Mouse (Mus musculus) c-Kit-positive CD71-positive TER-119-positive erythroid progenitor cells, embryonic 14.5 days (primary cell): ENCODE data around the gene Ankrd60.

Experiments
- DNase-seq: peaks from one replicate; pipeline ENCODE4 v3.0.0-alpha.2; 2013; ENCODE audit warnings: low spot score

The Ankrd60 gene

DNA sequence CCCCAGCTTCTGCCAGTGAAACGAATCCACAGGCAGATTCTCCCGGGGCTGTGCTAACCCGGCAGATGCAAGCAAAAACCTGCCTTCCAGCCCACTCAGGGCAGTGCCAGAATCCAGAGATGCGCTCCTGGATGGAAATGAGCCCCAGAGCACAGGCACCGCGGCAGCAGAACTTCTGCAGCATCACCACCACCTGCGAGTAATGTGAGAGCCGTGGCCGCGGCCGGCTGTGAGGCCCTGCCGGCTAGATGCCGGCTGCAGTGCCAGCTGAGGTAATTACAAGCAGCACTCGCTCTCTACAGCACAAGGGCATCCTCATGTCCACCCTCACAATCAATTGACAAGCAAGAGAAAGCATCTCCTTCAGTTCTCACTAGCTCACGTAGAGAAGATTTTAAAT is 6.2 kb upstream of the Ankrd60 start:
- no peak for DNase-seq

DNA sequence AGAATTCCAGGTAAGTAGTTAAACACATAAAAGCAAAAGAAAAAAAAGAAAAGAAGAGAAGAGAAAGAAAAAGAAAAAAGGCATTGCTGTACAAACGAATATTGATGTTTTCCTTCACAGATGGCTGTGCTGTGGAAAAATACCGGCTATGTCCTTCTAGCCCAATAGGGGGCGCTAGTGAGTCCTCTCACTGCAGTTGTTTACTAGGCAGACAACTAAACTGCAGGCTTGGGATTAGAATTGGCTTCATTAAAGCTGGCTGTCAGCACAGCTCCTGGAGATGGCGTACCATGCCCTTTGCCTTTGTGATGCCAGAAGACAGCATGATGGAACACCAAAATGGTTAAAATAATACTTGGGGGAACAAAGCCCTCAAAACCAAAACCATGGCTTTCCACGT is 5.3 kb upstream of the Ankrd60 start:
- DNase-seq: peak; percentile 48

DNA sequence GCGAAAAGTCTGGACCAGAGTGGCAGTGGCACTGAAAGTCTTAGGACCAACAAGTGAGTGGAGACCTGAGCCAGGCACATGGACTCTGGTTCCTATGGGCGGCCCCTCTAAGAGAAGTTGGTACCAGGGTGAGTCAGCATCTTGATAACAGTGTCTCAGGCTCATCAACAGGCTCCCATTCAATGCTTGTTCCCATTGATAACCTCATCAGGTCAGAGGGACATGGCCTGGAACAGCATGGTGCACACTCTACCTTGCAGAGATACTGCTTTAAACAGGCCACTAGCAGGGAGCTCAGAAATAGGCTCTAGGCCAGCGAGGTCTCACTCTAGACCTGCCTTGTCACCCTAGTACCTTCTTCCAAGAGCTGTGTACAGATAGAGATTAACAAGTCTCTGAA is 4.7 kb upstream of the Ankrd60 start:
- DNase-seq: peak; percentile 48

DNA sequence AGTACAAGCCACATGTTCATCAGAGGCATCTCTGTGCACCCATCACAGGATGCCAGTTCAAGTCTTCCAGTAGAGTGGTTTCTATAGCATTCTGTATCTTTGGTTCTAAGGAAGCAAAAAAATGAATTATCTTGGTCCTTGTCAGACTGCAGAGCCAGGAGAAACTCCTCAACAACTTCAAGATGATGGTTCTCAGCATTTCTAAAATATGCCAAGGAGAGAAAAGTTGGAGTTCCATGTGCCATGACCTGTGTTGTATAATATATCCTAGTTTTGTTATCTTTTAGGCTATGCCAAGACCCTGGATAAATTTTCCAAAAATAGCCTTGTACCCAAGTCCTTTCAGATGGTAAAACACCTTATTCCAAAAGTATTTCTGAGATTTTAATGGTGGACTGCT is 2.9 kb upstream of the Ankrd60 start:
- no peak for DNase-seq

DNA sequence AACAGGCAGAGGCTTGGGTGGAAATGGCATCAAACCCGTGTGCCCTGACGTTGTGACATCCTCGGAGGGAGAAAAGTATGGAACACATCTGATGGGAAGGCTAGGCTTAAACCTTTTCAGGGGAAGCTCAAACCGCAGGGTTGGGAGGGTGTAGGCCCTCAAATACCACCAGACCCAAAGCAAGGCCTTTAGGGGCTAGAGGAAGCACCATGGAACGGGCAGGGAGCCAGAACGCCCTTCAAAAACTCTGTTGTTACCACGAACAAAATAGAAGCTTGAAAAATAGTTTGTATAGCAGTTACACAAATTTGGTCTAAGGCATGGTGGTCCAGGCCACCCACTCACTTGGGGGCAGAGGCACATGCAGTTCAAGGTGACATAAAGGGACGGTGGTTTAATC is 430 bp upstream of the Ankrd60 start:
- DNase-seq: no peak

DNA sequence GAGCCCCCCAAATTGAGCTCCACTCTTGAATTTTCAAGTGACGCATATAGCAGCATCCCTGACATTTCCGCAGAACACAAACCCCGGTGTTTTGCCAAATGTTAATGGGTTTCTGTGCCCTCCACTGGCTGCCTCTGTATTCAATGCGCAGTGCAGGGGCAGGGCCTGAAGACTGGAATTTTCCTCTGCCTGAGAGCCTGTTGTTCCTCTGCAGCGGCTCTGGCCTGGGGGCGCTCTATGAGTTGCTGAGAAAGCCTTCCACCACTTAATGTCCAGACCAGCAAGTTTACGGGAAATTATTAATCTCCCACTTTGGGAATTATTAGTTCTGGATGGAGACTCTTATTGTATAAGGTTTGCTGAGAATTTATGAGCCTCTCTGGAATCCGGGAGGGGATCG is 14.0 kb downstream of the Ankrd60 start:
- DNase-seq: no peak

DNA sequence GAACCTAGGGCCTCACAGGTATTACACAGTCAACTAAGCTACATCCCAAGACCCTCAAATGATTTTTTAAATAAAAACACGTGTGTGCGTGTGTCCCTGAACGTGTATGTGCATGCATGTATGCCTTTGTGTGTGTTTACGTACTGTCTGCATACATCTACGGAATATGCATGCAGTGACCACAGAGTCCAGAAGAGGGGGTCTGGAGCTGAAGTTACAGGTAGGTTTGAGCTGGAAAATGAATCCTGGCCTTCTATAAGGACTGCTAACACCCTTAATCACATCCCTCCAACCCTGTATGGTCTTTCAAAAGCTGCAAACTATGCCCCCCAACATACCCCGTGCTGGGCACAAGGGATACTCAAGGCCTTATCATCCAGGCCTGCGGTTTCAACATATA is 14.8 kb downstream of the Ankrd60 start:
- no peak for DNase-seq

DNA sequence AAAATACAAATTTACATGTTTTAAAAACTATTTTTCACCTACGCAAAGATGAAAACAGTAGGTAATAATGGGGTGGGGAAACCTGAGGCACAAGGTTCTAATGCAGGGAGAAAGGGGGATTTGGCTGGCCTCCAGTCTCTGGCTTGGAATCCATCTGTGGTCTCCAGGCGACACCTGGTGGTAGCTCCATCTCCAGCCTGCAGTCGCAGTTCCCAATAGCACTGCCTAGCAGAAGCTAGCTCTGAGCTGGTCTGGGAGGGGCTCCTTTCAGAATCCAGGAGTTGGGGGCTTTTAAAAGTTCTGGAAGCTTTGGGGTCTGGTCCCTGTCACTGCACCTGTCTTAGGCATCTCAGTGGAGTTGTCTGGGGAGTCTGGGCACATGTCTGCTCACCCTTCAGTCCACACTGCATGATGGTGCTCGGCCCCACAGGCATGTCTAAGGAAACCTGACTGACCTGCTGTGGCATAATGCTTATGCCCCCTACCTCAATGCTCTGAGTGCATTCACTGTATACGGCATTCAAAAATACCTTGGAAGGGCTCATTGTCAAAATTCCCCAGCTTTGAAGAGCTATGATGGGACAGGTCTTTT is 16.2 kb downstream of the Ankrd60 start:
- no peak for DNase-seq

DNA sequence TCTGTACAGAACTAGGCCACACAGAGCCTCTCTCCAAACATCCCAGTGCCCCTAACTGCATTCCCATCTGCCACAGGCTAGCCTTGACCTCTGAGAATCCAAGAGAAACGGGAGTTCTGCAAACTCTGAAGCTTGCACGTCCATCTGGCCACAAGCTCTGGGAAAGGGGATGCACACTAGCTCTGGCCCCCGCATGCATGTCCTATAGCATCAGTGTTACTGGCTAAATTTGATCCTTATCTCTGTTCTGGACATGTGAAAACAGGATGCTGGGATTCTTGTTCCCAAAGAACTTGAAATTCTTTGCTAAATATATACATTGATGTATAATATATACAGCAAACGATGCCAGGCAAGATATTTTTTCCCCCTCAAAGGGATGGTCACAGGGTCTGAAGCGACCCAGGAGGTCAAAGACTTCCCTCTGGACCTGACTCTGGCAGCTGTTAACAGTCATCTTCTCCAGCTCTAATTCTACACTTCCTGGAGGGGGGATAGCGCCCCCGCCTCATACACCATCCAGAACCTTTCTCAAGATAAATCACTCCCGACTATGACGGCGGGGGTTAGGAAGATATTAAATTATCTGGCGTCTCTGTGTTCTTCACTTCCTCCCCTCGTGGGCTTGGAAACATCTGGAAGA is 19.3 kb downstream of the Ankrd60 start:
- DNase-seq: no peak

DNA sequence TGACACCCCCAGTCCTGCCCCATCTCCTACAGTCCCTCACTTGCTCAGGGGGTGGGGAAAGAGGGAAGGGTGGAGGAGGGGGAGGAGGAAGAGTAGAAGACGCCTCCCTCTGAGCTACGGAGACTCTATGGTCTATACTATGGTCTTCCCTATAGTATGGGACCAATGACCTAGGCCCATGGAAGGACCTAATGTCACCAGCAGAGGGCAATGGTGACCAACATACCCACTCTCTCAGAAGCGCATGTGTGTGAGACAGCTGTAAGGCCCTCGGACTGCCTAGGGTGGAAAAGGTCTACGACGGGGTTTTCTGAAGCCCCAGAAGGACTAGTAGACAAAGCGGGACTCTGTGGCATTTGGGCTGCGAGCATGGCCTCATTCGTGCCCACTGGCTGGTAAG is 24.3 kb downstream of the Ankrd60 start:
- DNase-seq: peak; percentile 29

DNA sequence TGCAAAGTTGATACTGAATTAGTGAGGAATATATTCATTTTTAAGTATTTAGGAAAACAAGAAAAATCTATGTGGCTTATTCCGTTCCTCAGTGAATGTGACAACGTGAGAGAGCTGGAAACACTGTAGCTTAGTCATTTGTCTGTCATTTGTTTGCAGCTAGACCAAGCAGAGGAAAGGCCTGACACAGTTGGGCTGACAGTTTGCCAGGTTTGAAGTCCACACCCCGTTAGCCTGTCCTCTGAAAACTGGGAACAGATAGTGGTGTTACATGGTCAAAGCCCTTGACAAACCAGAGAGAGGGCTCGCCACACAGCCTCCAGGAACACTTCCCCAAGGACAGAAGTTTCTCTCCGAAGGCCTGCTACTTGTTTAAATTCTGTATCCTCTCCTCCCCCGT is 27.5 kb downstream of the Ankrd60 start:
- DNase-seq: no peak

DNA sequence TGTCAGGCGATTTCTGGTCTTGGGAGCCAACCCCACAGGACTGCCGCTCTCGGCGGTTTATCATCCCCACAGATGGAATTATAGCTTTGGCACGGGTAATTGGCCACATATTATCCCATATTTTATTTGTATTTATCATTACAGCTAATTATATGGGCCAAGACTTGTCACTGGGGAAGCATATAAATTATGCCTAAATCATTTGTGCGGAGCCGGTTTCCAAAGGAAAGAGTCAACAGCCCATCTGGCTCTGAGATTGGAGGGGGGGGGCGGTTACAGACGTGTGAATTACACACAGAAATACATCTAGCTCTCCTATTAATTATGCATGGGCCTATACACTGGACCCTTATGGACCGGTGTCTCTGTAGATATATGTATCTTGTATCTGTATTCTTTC is 28.9 kb downstream of the Ankrd60 start:
- no peak for DNase-seq

DNA sequence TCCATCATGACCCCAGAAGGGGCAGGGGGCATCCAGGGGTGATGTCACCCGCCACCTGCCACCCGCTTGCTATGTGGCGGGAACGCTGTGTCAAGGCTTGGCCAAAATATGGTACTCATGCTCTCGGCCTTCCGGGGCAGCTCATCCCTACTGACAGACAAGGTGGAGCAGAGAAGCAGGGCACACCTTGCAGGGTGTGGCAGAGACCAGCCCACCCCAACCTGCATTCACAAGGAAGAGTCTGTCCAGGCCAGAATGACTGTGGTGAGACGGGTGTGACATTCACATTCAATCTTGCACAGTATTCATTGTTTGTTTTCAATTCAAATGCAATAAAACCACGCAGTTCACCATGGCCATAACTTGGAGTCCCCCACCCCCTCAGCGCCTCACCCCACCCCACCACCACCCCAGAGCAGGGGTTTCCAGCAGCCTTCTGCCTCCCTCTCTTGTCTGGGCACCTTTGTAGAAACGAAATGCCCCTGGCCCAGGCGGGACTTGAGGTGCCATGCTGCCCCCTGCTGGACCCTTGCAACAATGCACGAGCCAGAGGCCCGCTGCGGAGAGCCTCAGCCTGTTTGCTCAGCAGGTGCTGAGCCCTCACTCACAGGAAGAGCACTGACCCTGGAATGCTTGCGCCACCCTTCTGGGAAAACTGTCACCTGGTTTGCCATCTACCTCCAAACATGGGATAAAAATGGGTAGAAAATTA is 32.0 kb downstream of the Ankrd60 start:
- peak; percentile 49 for DNase-seq

DNA sequence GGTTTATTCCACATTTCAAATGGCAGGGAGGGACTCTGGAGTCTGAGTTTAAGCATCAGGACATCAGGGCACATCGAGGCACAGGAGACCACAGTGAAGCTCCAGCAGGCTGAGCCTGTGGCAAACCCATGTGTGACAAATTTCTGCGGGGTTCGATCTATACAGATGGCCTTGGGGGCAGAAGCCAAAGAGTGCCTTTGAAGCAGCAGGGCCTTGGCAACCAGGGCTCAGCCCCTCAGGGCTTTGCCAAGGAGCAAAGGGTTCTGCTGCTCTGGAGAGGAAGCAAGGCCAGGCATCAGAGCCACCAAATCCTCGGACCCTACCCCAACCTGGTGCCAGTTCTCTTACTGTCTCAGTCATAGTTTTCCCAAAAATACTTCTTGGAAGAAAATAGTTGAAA is 35.4 kb downstream of the Ankrd60 start:
- DNase-seq: no peak

DNA sequence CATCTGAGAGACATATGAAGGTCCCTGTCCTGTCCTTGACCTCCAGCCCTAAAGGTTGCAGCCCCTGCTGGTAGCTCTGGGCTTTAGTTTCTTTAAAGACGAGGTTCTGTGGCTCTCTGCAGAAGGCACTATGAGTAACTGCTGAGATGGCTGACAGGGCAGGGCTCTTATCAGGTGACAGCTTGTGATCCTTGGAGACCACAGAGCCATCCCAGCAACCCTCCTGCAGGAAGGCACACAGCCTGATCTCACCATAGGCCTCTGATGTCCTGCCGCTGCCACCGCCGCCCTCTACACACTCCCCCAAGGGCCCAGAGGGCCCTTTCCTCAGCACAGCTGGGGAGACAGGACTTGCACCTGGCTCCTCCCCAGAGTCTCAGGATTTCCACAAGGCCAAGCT is 36.4 kb downstream of the Ankrd60 start:
- no peak for DNase-seq

DNA sequence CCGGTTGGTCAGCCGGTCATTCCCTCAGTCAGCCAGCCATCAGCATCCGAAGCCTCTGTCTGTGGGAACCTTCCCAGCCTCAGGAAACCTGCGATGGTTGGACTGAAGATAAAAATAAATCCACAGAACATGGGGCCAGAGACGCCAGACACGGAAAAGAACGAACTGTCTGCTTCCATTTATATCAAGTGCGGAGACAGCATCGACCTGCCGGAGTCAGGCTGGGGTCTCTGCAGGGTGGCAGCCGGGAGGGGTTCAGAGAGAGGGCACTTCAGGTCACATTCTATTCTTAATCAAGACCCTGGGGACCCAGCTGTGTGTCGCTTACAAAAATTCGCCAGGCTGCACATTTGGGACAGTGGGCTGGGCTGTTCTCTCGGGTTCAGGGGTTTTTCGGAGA is 38.4 kb downstream of the Ankrd60 start:
- no peak for DNase-seq

DNA sequence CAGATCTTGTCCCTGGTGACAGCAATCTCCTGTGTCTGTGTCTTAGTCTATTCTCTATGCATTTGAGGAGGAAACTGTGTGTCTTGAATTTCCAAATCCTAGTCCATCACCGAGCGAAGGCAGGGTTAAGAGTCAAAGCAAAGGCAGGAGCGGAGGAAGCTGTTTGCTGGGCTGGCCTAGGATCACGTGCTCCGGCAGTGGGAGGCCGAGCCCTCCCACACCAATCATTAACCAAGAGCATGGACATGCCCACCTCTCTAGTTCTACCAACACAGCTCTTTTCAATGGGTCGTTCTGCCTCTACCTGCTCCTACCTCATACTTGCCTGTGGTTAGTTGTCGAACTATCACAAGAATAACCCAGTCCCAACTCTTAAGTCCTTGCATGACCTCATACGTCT is 42.3 kb downstream of the Ankrd60 start:
- no peak for DNase-seq

DNA sequence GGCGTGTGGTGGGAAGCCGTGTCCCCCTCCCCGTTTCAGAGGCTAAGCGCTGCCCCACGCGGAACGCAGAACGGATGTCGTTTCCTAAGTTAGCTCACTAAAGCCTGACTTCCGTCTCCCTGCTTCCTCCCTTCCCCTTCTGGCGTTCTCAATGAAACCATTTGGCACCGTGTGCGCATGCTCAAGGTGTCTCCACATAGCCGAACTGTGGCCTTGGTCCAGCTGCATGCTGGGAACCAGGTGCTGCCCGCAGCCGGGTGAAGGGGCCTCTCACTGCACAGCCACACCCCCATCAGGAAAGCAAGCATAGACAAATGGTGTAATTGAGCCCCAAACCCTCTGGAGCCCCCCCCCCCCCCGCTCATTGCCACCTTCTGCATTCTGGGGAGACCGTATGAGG is 42.8 kb downstream of the Ankrd60 start:
- no peak for DNase-seq

DNA sequence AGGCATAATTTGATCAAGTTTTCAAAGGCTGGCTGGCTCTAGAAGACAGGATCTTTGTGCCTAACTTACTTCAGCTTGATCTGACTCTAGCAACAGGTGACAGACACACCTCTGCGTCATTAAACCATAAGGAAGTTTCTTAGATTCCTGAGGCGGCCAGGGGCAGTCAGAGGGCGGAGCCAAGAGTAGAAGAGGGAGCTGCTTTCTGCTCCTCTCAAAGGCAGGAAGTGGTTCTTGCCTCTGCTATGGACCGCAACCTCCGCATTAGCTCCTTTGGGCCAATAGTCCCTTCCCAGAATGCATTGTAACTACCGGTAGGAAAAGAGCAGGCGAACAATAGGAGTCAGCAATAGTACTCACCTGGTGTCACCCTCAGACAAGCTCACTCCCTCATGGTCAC is 43.6 kb downstream of the Ankrd60 start:
- DNase-seq: no peak

DNA sequence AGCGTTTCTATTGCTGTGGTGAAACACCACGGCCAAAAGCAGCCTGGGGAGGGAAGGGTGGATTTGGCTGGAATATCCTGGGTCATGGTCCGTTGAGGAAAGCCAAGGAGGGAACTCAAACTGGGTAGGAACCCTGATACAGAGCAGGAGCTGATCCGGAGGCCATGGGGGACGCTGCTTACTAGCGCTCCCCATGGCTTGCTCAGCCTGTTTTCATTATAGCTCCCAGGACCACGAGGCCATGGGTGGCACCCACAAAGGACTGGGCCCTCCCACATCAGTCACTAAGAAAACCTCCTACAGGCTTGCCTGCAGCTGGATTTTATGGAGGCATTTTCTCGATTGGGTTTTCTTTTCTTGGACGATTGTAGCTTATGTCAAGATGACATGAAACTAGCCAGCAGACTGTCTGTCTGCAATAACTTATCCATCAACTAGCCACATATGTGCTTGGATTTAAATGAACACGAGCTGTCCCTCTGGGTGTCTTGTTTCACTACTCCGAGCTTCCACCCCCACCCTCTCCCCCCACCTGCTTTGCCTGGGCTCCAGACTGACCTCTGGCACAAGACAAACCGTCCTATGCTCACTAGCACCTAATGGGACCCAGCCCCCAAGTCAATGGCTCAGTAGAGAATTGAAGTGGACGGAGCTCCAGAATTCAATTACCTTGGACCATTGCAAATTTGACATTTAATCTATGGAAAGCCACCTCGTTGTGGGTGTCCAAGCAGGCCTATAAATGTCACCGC is 45.3 kb downstream of the Ankrd60 start:
- no peak for DNase-seq

DNA sequence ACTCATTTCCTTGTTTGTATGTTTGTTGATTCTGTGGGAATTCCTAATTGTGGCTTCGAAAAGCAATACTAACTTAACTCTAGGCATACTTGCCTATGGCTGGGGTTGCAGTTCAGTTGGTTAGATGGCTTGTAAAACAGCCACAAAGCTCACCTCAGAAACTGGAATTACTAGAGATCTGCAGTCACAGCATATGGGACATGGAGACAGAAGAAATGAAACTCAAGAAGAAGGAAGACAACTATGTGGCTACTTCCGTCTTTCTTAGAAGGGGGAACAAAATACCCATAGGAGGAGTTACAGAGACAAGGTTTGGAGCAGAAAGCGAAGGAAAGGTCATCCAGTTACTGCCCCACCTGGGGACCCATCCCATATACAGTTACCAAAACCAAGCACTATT is 49.7 kb downstream of the Ankrd60 start:
- DNase-seq: no peak

DNA sequence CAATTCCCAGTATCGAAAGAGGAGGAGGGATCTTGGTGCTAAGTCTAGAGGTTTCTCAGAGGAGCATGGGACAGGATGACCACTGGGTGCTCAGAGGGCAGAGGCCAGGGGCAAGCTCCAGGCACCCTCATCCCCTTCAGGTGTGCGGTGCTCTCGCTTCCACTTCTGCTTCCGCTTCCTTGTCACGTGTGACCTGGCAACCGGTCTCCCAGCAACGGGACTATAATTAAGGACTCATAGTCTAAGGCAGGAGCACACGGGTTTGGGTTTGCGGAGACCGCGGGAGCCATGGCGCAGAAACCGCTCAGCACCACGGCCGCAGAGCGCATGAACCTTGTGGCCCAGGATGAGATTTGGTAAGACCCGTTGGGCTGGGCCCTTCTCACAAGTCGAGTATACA is 55.8 kb downstream of the Ankrd60 start, which contains the start of gene 1700021F07Rik:
1700021F07Rik (plus strand) TSS at position 211 of the 400 bp plus-strand sequence.
- no peak for DNase-seq
